Mouse (Mus musculus) naive thymus-derived CD4-positive, alpha-beta T cell, adult 2 months (primary cell): Measurements from ENCODE around the gene Olfr832.
"Not testable (repeated sequence)": the region's sequence is repeated elsewhere in the genome, so short reads cannot be mapped to it uniquely, and the experiment has no call there.

Experiments used
- DNase-seq: peaks from one replicate; pipeline ENCODE4 v3.0.0-alpha.2; 2011; ENCODE audit warnings: low read depth

Gene Olfr832

GRCm38 (mm10) chr9:18936822-18937221 lies at the start of gene Olfr832:
Gene Olfr832, plus strand, starts transcription at chr9:18937122.
- not testable (repeated sequence) for DNase-seq

GRCm38 (mm10) chr9:18907699-18908098 lies 29.2 kb upstream of the Olfr832 start:
- DNase-seq = not testable (repeated sequence)

- not testable (repeated sequence) for DNase-seq
Observed at GRCm38 (mm10) chr9:18927921-18928320, 9.0 kb upstream of the Olfr832 start.

- DNase-seq = no peak
Observed at GRCm38 (mm10) chr9:18962021-18962420, 25.1 kb downstream of the Olfr832 start.

- DNase-seq = no peak
Observed at GRCm38 (mm10) chr9:18987690-18988089, 50.8 kb downstream of the Olfr832 start, which contains the start of gene Olfr834. Gene Olfr834, plus strand, starts transcription at chr9:18987990.
